Mouse (Mus musculus) embryo, embryonic 10 days (tissue): ENCODE measurements around the gene Vstm5.
"Not testable (repeated sequence)": the region's sequence is repeated elsewhere in the genome, so short reads cannot be mapped to it uniquely, and the experiment has no call there.

Experiments used
- DNase-seq: peaks from one replicate; pipeline ENCODE4 v3.0.0-alpha.2; 2015; ENCODE audit warnings: low spot score

The Vstm5 gene

GRCm38 (mm10) chr9:15239042-15239925 lies at the start of gene Vstm5:
TSS of gene Vstm5 (plus strand) at chr9:15239045.
- DNase-seq: peak; percentile 75

- not testable (repeated sequence) for DNase-seq
Measured at GRCm38 (mm10) chr9:15194806-15195205, 44.0 kb upstream of the Vstm5 start.

GRCm38 (mm10) chr9:15206631-15207030 lies 32.2 kb upstream of the Vstm5 start:
- no peak for DNase-seq

GRCm38 (mm10) chr9:15209320-15209719 lies 29.5 kb upstream of the Vstm5 start:
- DNase-seq: no peak

- no peak for DNase-seq
Measured at GRCm38 (mm10) chr9:15211876-15212275, 27.0 kb upstream of the Vstm5 start.

GRCm38 (mm10) chr9:15213695-15214094 lies 25.1 kb upstream of the Vstm5 start:
- no peak for DNase-seq

- DNase-seq: no peak
Measured at GRCm38 (mm10) chr9:15224912-15225311, 13.9 kb upstream of the Vstm5 start.

- no peak for DNase-seq
Measured at GRCm38 (mm10) chr9:15232445-15232844, 6.4 kb upstream of the Vstm5 start.

GRCm38 (mm10) chr9:15233604-15234003 lies 5.2 kb upstream of the Vstm5 start:
- no peak for DNase-seq

GRCm38 (mm10) chr9:15235986-15236385 lies 2.9 kb upstream of the Vstm5 start:
- DNase-seq: no peak

GRCm38 (mm10) chr9:15237516-15238296 lies 1.1 kb upstream of the Vstm5 start:
- no peak for DNase-seq

- DNase-seq: no peak
Measured at GRCm38 (mm10) chr9:15238297-15238990, 401 bp upstream of the Vstm5 start.

- DNase-seq: no peak
Measured at GRCm38 (mm10) chr9:15240006-15240405, 1.2 kb downstream of the Vstm5 start.

- no peak for DNase-seq
Measured at GRCm38 (mm10) chr9:15240863-15241595, 2.2 kb downstream of the Vstm5 start.

- DNase-seq: peak; percentile 82
Measured at GRCm38 (mm10) chr9:15241596-15241939, 2.7 kb downstream of the Vstm5 start.

GRCm38 (mm10) chr9:15242130-15242529 lies 3.3 kb downstream of the Vstm5 start:
- no peak for DNase-seq

- no peak for DNase-seq
Measured at GRCm38 (mm10) chr9:15245319-15246075, 6.7 kb downstream of the Vstm5 start.

- no peak for DNase-seq
Measured at GRCm38 (mm10) chr9:15250376-15250775, 11.5 kb downstream of the Vstm5 start.

GRCm38 (mm10) chr9:15252196-15252595 lies 13.4 kb downstream of the Vstm5 start:
- no peak for DNase-seq

- DNase-seq: no peak
Measured at GRCm38 (mm10) chr9:15254501-15254900, 15.7 kb downstream of the Vstm5 start.

GRCm38 (mm10) chr9:15256214-15256613 lies 17.4 kb downstream of the Vstm5 start:
- no peak for DNase-seq
